Comparison of ENCODE assay signal across 8 mouse cellular contexts in the genomic region with DNA sequence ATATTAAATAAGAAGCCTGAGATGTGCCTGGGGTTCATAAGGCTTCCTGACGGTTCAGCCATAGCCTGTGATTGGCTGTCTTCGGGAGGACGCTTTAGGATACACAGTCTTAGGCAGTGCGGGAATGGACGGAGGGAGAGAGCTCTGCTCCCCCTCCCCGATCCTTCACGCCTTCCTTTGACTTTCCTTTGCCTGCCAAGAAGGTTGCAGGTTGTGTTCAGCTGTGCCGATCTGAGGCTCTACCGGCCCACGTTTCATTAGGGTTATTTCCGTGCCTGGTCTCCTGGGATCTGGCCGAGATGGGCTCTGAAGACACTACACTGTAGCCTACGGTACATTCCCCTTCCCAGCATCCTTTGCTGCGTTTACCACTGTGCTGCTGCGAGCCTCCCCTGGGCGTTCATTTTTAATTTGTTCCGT. TPM values are rescaled to one million over a fixed set of nuclear protein-coding genes. Genes with fewer than 3 reads are reported as not detected.
DNase-seq lines count a peak whose midpoint lies in the region; ATAC-seq and TF ChIP-seq lines count a peak whose summit lies in the region.

No protein-coding gene starts in this region.

- intact Hi-C loops in left cerebral cortex, adult 2 months (cut with DNase I), result no loop called here
- intact Hi-C loops in left cerebral cortex, postnatal 4 days (cut with DNase I), result no loop called here

- peak; percentile 70 for ATAC-seq in activated CD4-positive, CD25-positive, alpha-beta regulatory T cell, adult 4 months
- peak; percentile 63; the same call in 1 of the 2 replicates for ATAC-seq in hindbrain, embryonic 12.5 days (ENCODE audit: low FRiP score)
- no peak for ATAC-seq in midbrain, embryonic 14.5 days (ENCODE audit: low FRiP score, low TSS enrichment)
- ATAC-seq in forebrain, embryonic 14.5 days, result no peak
- ATAC-seq in forebrain, embryonic 13.5 days, result no peak

- 0 out of 2 replicates have a peak overlapping the region, but pooled peaks have one; percentile 19 for H3K4me2 ChIP-seq in hindbrain, embryonic 12.5 days (replicated peaks)
- H3K4me2 ChIP-seq in midbrain, embryonic 14.5 days (ENCODE audit: low read length), result peak overlapping the region; percentile 17; the same call in 1 of the 2 replicates
- H3K4me2 ChIP-seq in forebrain, embryonic 14.5 days (ENCODE audit: low read length), result no peak overlapping the region
- H3K4me2 ChIP-seq in forebrain, embryonic 13.5 days, result no peak overlapping the region

- H3K27ac ChIP-seq in left cerebral cortex, adult 2 months, result peak overlapping the region; percentile 80
- peak overlapping the region; percentile 31; the same call in 1 of the 2 replicates for H3K27ac ChIP-seq in hindbrain, embryonic 12.5 days
- peak overlapping the region; percentile 57; the same call in 1 of the 2 replicates for H3K27ac ChIP-seq in midbrain, embryonic 14.5 days (replicated peaks; ENCODE audit: low read depth, low read length)
- no peak overlapping the region for H3K27ac ChIP-seq in forebrain, embryonic 14.5 days (ENCODE audit: low read depth, low read length)
- H3K27ac ChIP-seq in forebrain, embryonic 13.5 days, result no peak overlapping the region

- no peaks in the 10 kb centered on the region for H3K4me1 ChIP-seq in hindbrain, embryonic 12.5 days
- 0 out of 2 replicates have a peak, but pooled peaks cover 3% of the 10 kb centered on the region for H3K4me1 ChIP-seq in midbrain, embryonic 14.5 days (ENCODE audit: control insufficient read depth, insufficient read depth, low read length)
- no peaks in the 10 kb centered on the region for H3K4me1 ChIP-seq in forebrain, embryonic 14.5 days (ENCODE audit: control insufficient read depth, insufficient read depth, low read length)
- no peaks in the 10 kb centered on the region for H3K4me1 ChIP-seq in forebrain, embryonic 13.5 days

- no peaks in the 10 kb centered on the region for H3K9me3 ChIP-seq in hindbrain, embryonic 12.5 days (replicated peaks)
- H3K9me3 ChIP-seq in midbrain, embryonic 14.5 days (ENCODE audit: control insufficient read depth, low read length), result no peaks in the 10 kb centered on the region
- H3K9me3 ChIP-seq in forebrain, embryonic 14.5 days (replicated peaks; ENCODE audit: control insufficient read depth, low read length), result no peaks in the 10 kb centered on the region
- no peaks in the 10 kb centered on the region for H3K9me3 ChIP-seq in forebrain, embryonic 13.5 days (replicated peaks)

- no peak for TF ChIP-seq CTCF in left cerebral cortex, adult 2 months (IDR thresholded peaks at IDR 0.05)

- H3K9ac ChIP-seq in hindbrain, embryonic 12.5 days, result no peak overlapping the region
- H3K9ac ChIP-seq in midbrain, embryonic 14.5 days (replicated peaks; ENCODE audit: low read length), result no peak overlapping the region
- H3K9ac ChIP-seq in forebrain, embryonic 14.5 days (ENCODE audit: low read length), result no peak overlapping the region
- no peak overlapping the region for H3K9ac ChIP-seq in forebrain, embryonic 13.5 days

- peak overlapping the region; percentile 30 for H3K4me3 ChIP-seq in left cerebral cortex, adult 2 months
- no peak overlapping the region for H3K4me3 ChIP-seq in hindbrain, embryonic 12.5 days
- H3K4me3 ChIP-seq in midbrain, embryonic 14.5 days (replicated peaks; ENCODE audit: low read depth, low read length), result no peak overlapping the region
- no peak overlapping the region for H3K4me3 ChIP-seq in forebrain, embryonic 14.5 days (ENCODE audit: low read depth, low read length)
- H3K4me3 ChIP-seq in forebrain, embryonic 13.5 days, result no peak overlapping the region

- 0 out of 2 replicates have a peak, but pooled peaks cover 2% of the 10 kb centered on the region for H3K36me3 ChIP-seq in hindbrain, embryonic 12.5 days
- no peaks in the 10 kb centered on the region for H3K36me3 ChIP-seq in midbrain, embryonic 14.5 days (ENCODE audit: control insufficient read depth, insufficient read depth, low read length)
- 0 out of 2 replicates have a peak, but pooled peaks cover 6% of the 10 kb centered on the region for H3K36me3 ChIP-seq in forebrain, embryonic 14.5 days (ENCODE audit: control insufficient read depth, insufficient read depth, low read length)
- H3K36me3 ChIP-seq in forebrain, embryonic 13.5 days (ENCODE audit: poor library complexity, severe bottlenecking), result no peaks in the 10 kb centered on the region; the same call in 1 of the 2 replicates

- DNase-seq in left cerebral cortex, adult 2 months (ENCODE audit: extremely low spot score in 1 of 2, low spot score in 2 of 2), result no peak
- DNase-seq in left cerebral cortex, postnatal 4 days, result no peak
- peak; percentile 56 for DNase-seq in midbrain, embryonic 14.5 days
- no peak for DNase-seq in forebrain, embryonic 14.5 days (ENCODE audit: low spot score)
- DNase-seq in urinary bladder, adult 2 months (ENCODE audit: low spot score), result no peak

- WGBS in hindbrain, embryonic 12.5 days, result 79% methylated on average over 17 of the region's 17 CpGs
- WGBS in midbrain, embryonic 14.5 days, result 71% methylated on average over 17 of the region's 17 CpGs
- 85% methylated on average over 17 of the region's 17 CpGs for WGBS in forebrain, embryonic 14.5 days
- WGBS in forebrain, embryonic 13.5 days, result 90% methylated on average over 17 of the region's 17 CpGs

- no peaks in the 10 kb centered on the region for H3K27me3 ChIP-seq in hindbrain, embryonic 12.5 days
- no peaks in the 10 kb centered on the region for H3K27me3 ChIP-seq in midbrain, embryonic 14.5 days (ENCODE audit: control insufficient read depth, insufficient read depth, low read length)
- H3K27me3 ChIP-seq in forebrain, embryonic 14.5 days (replicated peaks; ENCODE audit: control insufficient read depth, insufficient read depth, low read length), result no peaks in the 10 kb centered on the region
- H3K27me3 ChIP-seq in forebrain, embryonic 13.5 days, result no peaks in the 10 kb centered on the region

RNA-seq across cellular contexts. Expression of gene St3gal2, which starts 30.4 kb away (rescaled TPM):
- total RNA-seq in left cerebral cortex, adult 2 months (2021), result 10 to 100 TPM; 88.4 to 97.4 TPM
- total RNA-seq in left cerebral cortex, postnatal 4 days (2021), result 10 to 100 TPM; 78.9 to 80.6 TPM
- 10 to 100 TPM in 1 of 2 experiments, 1 to 10 TPM in 1; 8.7 to 10.1 TPM for polyA plus RNA-seq in activated CD4-positive, CD25-positive, alpha-beta regulatory T cell, adult 4 months (2017; shearing (Covaris generic))
- polyA plus RNA-seq in hindbrain, embryonic 12.5 days (2016; fragmentation: Nextera tagmentation; extraction: Ambion mirVana), result 30.4 and 31.2 TPM in 2 replicates
- polyA plus RNA-seq in midbrain, embryonic 14.5 days (2014; fragmentation: Nextera tagmentation; extraction: Ambion mirVana), result 16.5 and 18.0 TPM in 2 replicates
- 12.5 and 16.1 TPM in 2 replicates for polyA plus RNA-seq in forebrain, embryonic 14.5 days (2014; fragmentation: Nextera tagmentation; extraction: Ambion mirVana)
- polyA plus RNA-seq in forebrain, embryonic 13.5 days (2015; fragmentation: Nextera tagmentation; extraction: Ambion mirVana), result 17.1 and 18.1 TPM in 2 replicates
- polyA plus RNA-seq in urinary bladder, adult 2 months (2012; rRNA removed), result 20.2 and 25.4 TPM in 2 replicates

RNA-seq across cellular contexts. Expression of gene Ddx19a, which starts 47.5 kb away (rescaled TPM):
- 10 to 100 TPM; 26.8 to 26.9 TPM for total RNA-seq in left cerebral cortex, adult 2 months (2021)
- total RNA-seq in left cerebral cortex, postnatal 4 days (2021), result 10 to 100 TPM; 43.2 to 44.0 TPM
- polyA plus RNA-seq in activated CD4-positive, CD25-positive, alpha-beta regulatory T cell, adult 4 months (2017; shearing (Covaris generic)), result 10 to 100 TPM; 13.2 to 14.0 TPM
- 13.9 and 16.9 TPM in 2 replicates for polyA plus RNA-seq in hindbrain, embryonic 12.5 days (2016; fragmentation: Nextera tagmentation; extraction: Ambion mirVana)
- polyA plus RNA-seq in midbrain, embryonic 14.5 days (2014; fragmentation: Nextera tagmentation; extraction: Ambion mirVana), result 11.5 and 15.7 TPM in 2 replicates
- polyA plus RNA-seq in forebrain, embryonic 14.5 days (2014; fragmentation: Nextera tagmentation; extraction: Ambion mirVana), result 15.8 and 16.7 TPM in 2 replicates
- polyA plus RNA-seq in forebrain, embryonic 13.5 days (2015; fragmentation: Nextera tagmentation; extraction: Ambion mirVana), result 14.0 and 14.7 TPM in 2 replicates
- polyA plus RNA-seq in urinary bladder, adult 2 months (2012; rRNA removed), result 28.4 and 33.3 TPM in 2 replicates

RNA-seq across cellular contexts. Expression of gene Fuk, which starts 47.8 kb away (rescaled TPM):
- 10 to 100 TPM; 20.7 to 21.0 TPM for total RNA-seq in left cerebral cortex, adult 2 months (2021)
- 1 to 10 TPM; 7.8 to 7.9 TPM for total RNA-seq in left cerebral cortex, postnatal 4 days (2021)
- 1 to 10 TPM; 1.9 to 2.3 TPM for polyA plus RNA-seq in activated CD4-positive, CD25-positive, alpha-beta regulatory T cell, adult 4 months (2017; shearing (Covaris generic))
- 11.4 and 11.9 TPM in 2 replicates for polyA plus RNA-seq in hindbrain, embryonic 12.5 days (2016; fragmentation: Nextera tagmentation; extraction: Ambion mirVana)
- 4.9 and 6.4 TPM in 2 replicates for polyA plus RNA-seq in midbrain, embryonic 14.5 days (2014; fragmentation: Nextera tagmentation; extraction: Ambion mirVana)
- polyA plus RNA-seq in forebrain, embryonic 14.5 days (2014; fragmentation: Nextera tagmentation; extraction: Ambion mirVana), result 5.5 and 5.7 TPM in 2 replicates
- 8.8 and 10.3 TPM in 2 replicates for polyA plus RNA-seq in forebrain, embryonic 13.5 days (2015; fragmentation: Nextera tagmentation; extraction: Ambion mirVana)
- 9.4 and 9.8 TPM in 2 replicates for polyA plus RNA-seq in urinary bladder, adult 2 months (2012; rRNA removed)

Comparison
In these comparisons a context has a peak if more than half of its experiments do, and no peak if none do; other contexts are left out.
1. H3K27ac ChIP-seq: peak in left cerebral cortex, adult 2 months (single experiment), hindbrain, embryonic 12.5 days (single experiment) and midbrain, embryonic 14.5 days (single experiment); none in forebrain, embryonic 14.5 days (single experiment) and forebrain, embryonic 13.5 days (single experiment).
2. ATAC-seq: peak in activated CD4-positive, CD25-positive, alpha-beta regulatory T cell, adult 4 months (single experiment) and hindbrain, embryonic 12.5 days (single experiment); none in midbrain, embryonic 14.5 days (single experiment), forebrain, embryonic 14.5 days (single experiment) and forebrain, embryonic 13.5 days (single experiment).
3. H3K4me2 ChIP-seq: peak in hindbrain, embryonic 12.5 days (single experiment) and midbrain, embryonic 14.5 days (single experiment); none in forebrain, embryonic 14.5 days (single experiment) and forebrain, embryonic 13.5 days (single experiment).